Mouse (Mus musculus) lung, postnatal 0 days (tissue): ENCODE measurements around the gene Gm20509. TPM values are rescaled to one million over a fixed set of nuclear protein-coding genes. Genes with fewer than 3 reads are reported as not detected.

ENCODE experiments used
- ATAC-seq: fragments of 200-750 bp; cut with Nextera tagmentation; 2 replicates; pipeline ENCODE4 v1.8.0; 2017; ENCODE audit warnings: moderate library complexity
- DNase-seq: peaks from one replicate; pipeline ENCODE4 v3.0.0-alpha.2; 2016; ENCODE audit warnings: low spot score
- H3K27ac ChIP-seq: fragments of 300-500 bp; sonication (generic); 2 replicates; pipeline ENCODE4 v1.5.1; 2014; ENCODE audit warnings: antibody characterized with exemption, mild to moderate bottlenecking, low read length, mixed read lengths
- H3K27me3 ChIP-seq: fragments of 300-500 bp; sonication (generic); replicated peaks from 2 replicates; pipeline ENCODE4 v1.6.1; 2014; ENCODE audit warnings: low read length, mixed read lengths; ENCODE audit not compliant: insufficient read depth
- H3K36me3 ChIP-seq: fragments of 300-500 bp; sonication (generic); 2 replicates; pipeline ENCODE4 v1.6.1; 2014; ENCODE audit warnings: low read length, mixed read lengths; ENCODE audit not compliant: insufficient read depth
- H3K4me1 ChIP-seq: fragments of 300-500 bp; sonication (generic); 2 replicates; pipeline ENCODE4 v1.6.1; 2014; ENCODE audit warnings: antibody characterized with exemption, low read depth, low read length, mixed read lengths; ENCODE audit not compliant: insufficient read depth
- H3K4me2 ChIP-seq: fragments of 300-500 bp; sonication (generic); replicated peaks from 2 replicates; pipeline ENCODE4 v1.6.1; 2014; ENCODE audit warnings: low read depth, mild to moderate bottlenecking, low read length, moderate library complexity, mixed read lengths
- H3K4me3 ChIP-seq: fragments of 300-500 bp; sonication (generic); 2 replicates; pipeline ENCODE4 v1.5.1; 2014; ENCODE audit warnings: low read depth, low read length
- H3K9ac ChIP-seq: fragments of 300-500 bp; sonication (generic); replicated peaks from 2 replicates; pipeline ENCODE4 v1.6.1; 2014; ENCODE audit warnings: low read depth, mild to moderate bottlenecking
- H3K9me3 ChIP-seq: fragments of 300-500 bp; sonication (generic); 2 replicates; pipeline ENCODE4 v1.6.1; 2016; ENCODE audit warnings: low read length, mixed read lengths
- CTCF ChIP-seq: IDR thresholded peaks from 2 replicates; pipeline ENCODE4 v1.5.1; 2016; ENCODE audit warnings: antibody characterized with exemption, mild to moderate bottlenecking
- EP300 ChIP-seq: IDR thresholded peaks from 2 replicates; pipeline ENCODE4 v1.6.1; 2016; ENCODE audit warnings: antibody characterized with exemption, mild to moderate bottlenecking, control low read depth
- WGBS: fragments of 180-500 bp; shearing (Covaris S2); extraction: QIAGEN DNeasy Blood & Tissue Kit; methylation state at CpG from one replicate; pipeline ENCODE4 v1.1.7; 2014; 5-methylcytosine and 5-hydroxymethylcytosine counted together
- polyA plus RNA-seq: library from polyadenylated mRNA; unstranded; fragments of >200 nt; fragmentation: Nextera tagmentation; extraction: Ambion mirVana; gene quantifications from 2 replicates; pipeline ENCODE4 v1.2.1, GENCODE M21; 2015

The Gm20509 gene
- polyA plus RNA-seq, 1 experiment from 2014 or later, result not detected

GRCm38 (mm10) chr9:73082291-73083000, 19.8 kb upstream of the Gm20509 start:
- DNase-seq, result no peak
- no peak overlapping the region for H3K9ac ChIP-seq
- H3K9me3 ChIP-seq, result no peaks in the 10 kb centered on the region
- no peak overlapping the region for H3K27ac ChIP-seq
- H3K4me2 ChIP-seq, result no peak overlapping the region
- 0 out of 2 replicates have a peak, but pooled peaks cover 3% of the 10 kb centered on the region for H3K4me1 ChIP-seq
- no peaks in the 10 kb centered on the region for H3K27me3 ChIP-seq
- TF ChIP-seq CTCF, result no peak
- TF ChIP-seq EP300, result no peak
- H3K4me3 ChIP-seq, result no peak overlapping the region
- H3K36me3 ChIP-seq, result no peaks in the 10 kb centered on the region; the same call in 1 of the 2 replicates
- no peak for ATAC-seq
- 84% methylated on average over 8 of the region's 8 CpGs for WGBS

GRCm38 (mm10) chr9:73083956-73084355, 18.3 kb upstream of the Gm20509 start:
- TF ChIP-seq EP300, result no peak
- no peak for TF ChIP-seq CTCF
- Histone ChIP-seq H3K36me3 (no peaks in the 10 kb centered on the region; the same call in 1 of the 2 replicates), H3K9ac (no peak overlapping the region), H3K27ac (no peak overlapping the region), H3K27me3 (no peaks in the 10 kb centered on the region), H3K9me3 (no peaks in the 10 kb centered on the region), H3K4me1 (0 out of 2 replicates have a peak, but pooled peaks cover 3% of the 10 kb centered on the region), H3K4me3 (no peak overlapping the region), H3K4me2 (no peak overlapping the region)
- ATAC-seq (no peak), DNase-seq (no peak)
- 55% methylated on average over 6 of the region's 6 CpGs for WGBS

GRCm38 (mm10) chr9:73085845-73086244, 16.4 kb upstream of the Gm20509 start:
- TF ChIP-seq CTCF (no peak), EP300 (peak; percentile 35; the same call in 1 of the 2 replicates)
- no peaks in the 10 kb centered on the region for H3K9me3 ChIP-seq
- no peak overlapping the region for H3K4me3 ChIP-seq
- no peaks in the 10 kb centered on the region; the same call in 1 of the 2 replicates for H3K36me3 ChIP-seq
- WGBS, result 36% methylated on average over 6 of the region's 6 CpGs
- peak; percentile 68 for DNase-seq
- no peaks in the 10 kb centered on the region for H3K27me3 ChIP-seq
- no peak overlapping the region for H3K4me2 ChIP-seq
- no peak overlapping the region for H3K27ac ChIP-seq
- no peak overlapping the region for H3K9ac ChIP-seq
- ATAC-seq, result 0 out of 2 replicates have a peak, but pooled peaks have one; percentile 8
- H3K4me1 ChIP-seq, result 0 out of 2 replicates have a peak, but pooled peaks cover 3% of the 10 kb centered on the region

GRCm38 (mm10) chr9:73087121-73087520, 15.1 kb upstream of the Gm20509 start:
- peak overlapping the region; percentile 43; the same call in 1 of the 2 replicates for H3K27ac ChIP-seq
- 0 out of 2 replicates have a peak, but pooled peaks cover 3% of the 10 kb centered on the region for H3K4me1 ChIP-seq
- H3K4me3 ChIP-seq, result no peak overlapping the region
- no peaks in the 10 kb centered on the region for H3K27me3 ChIP-seq
- DNase-seq (peak; percentile 40), ATAC-seq (no peak)
- no peak overlapping the region for H3K9ac ChIP-seq
- no peak for TF ChIP-seq EP300
- TF ChIP-seq CTCF, result no peak
- H3K36me3 ChIP-seq, result no peaks in the 10 kb centered on the region; the same call in 1 of the 2 replicates
- H3K9me3 ChIP-seq, result no peaks in the 10 kb centered on the region
- 56% methylated on average over 8 of the region's 8 CpGs for WGBS
- H3K4me2 ChIP-seq, result 0 out of 2 replicates have a peak overlapping the region, but pooled peaks have one; percentile 11

GRCm38 (mm10) chr9:73087581-73087980, 14.7 kb upstream of the Gm20509 start:
- H3K36me3 ChIP-seq, result no peaks in the 10 kb centered on the region; the same call in 1 of the 2 replicates
- H3K4me1 ChIP-seq, result 0 out of 2 replicates have a peak, but pooled peaks cover 3% of the 10 kb centered on the region
- no peak for DNase-seq
- 52% methylated on average over 5 of the region's 5 CpGs for WGBS
- TF ChIP-seq CTCF, result no peak
- no peak for TF ChIP-seq EP300
- H3K9ac ChIP-seq, result no peak overlapping the region
- no peak overlapping the region for H3K4me3 ChIP-seq
- 0 out of 2 replicates have a peak overlapping the region, but pooled peaks have one; percentile 69 for H3K27ac ChIP-seq
- H3K9me3 ChIP-seq, result no peaks in the 10 kb centered on the region
- H3K4me2 ChIP-seq, result no peak overlapping the region
- ATAC-seq, result no peak
- H3K27me3 ChIP-seq, result no peaks in the 10 kb centered on the region

- Histone ChIP-seq H3K9ac (no peak overlapping the region), H3K4me3 (no peak overlapping the region), H3K36me3 (no peaks in the 10 kb centered on the region; the same call in 1 of the 2 replicates), H3K27ac (peak overlapping the region; percentile 69), H3K4me2 (peak overlapping the region; percentile 25; the same call in 1 of the 2 replicates), H3K4me1 (0 out of 2 replicates have a peak, but pooled peaks cover 3% of the 10 kb centered on the region), H3K27me3 (no peaks in the 10 kb centered on the region), H3K9me3 (no peaks in the 10 kb centered on the region)
- TF ChIP-seq EP300, result peak; percentile 80
- TF ChIP-seq CTCF, result no peak
- ATAC-seq (peak; percentile 89), DNase-seq (peak; percentile 94)
- WGBS, result 40% methylated on average over 16 of the region's 16 CpGs
These were observed 12.9 kb upstream of the Gm20509 start for GRCm38 (mm10) chr9:73089222-73089920.
